Mouse (Mus musculus) megakaryocyte progenitor cell, adult 5-6 weeks (primary cell): ENCODE results near the gene Rtca. TPM values are rescaled to one million over a fixed set of nuclear protein-coding genes. Genes with fewer than 3 reads are reported as not detected.

Experiments
- ATAC-seq: replicated peaks from 2 replicates; pipeline ENCODE4 v1.8.0; 2016; ENCODE audit warnings: mild to moderate bottlenecking, moderate TSS enrichment, inconsistent platforms; ENCODE audit not compliant: poor library complexity
- total RNA-seq, 2 experiments: library from RNA; stranded (forward) in 1 of 2; stranded (reverse) in 1 of 2; fragments of 157-497, 149-512 nt in 1 of 2; fragments of 200-1000 nt in 1 of 2; gene quantifications; 2 replicates each; pipeline versions ENCODE4 v1.2.3 to v1.2.4; 2015 to 2017

The Rtca gene
- total RNA-seq, 2 experiments from 2014 or later, result 49.3 to 67.6 TPM

- no peak for ATAC-seq
Measured at GRCm38 (mm10) chr3:116477351-116477750, 30.7 kb downstream of the Rtca start.

DNA sequence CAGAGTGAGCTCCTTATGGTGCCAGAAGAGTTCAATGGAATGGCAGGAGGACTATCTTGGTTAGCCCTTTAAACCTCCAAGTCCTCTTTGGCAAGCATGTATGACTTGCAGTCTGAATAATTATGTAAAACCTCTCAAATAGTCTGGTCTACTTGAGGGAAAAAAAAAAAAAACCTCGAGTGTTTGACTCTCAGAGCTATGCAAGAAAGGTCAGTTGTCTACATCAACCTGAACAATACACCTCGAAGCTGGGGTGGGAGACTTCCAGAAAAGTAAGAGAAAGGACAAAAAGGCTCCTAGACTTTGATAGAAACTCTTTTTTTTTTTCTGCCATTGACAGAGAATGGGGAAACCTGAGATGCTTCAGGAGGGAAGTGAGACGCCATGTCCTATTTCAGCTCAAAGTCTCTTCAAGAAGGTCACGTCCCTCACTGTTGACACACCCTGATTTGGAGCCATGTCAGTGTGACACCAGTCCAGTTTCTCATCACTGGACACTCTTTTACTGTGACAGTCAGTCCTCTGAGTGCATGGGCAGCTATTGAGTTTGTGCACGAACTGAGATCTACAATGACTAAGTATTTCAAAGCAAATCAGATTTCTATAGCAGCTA lies 31.2 kb downstream of the Rtca start:
- no peak for ATAC-seq

GRCm38 (mm10) chr3:116474602-116475001 lies 33.4 kb downstream of the Rtca start:
- no peak for ATAC-seq

GRCm38 (mm10) chr3:116465709-116466108 lies 42.3 kb downstream of the Rtca start:
- ATAC-seq, result peak; percentile 91

GRCm38 (mm10) chr3:116464318-116464717 lies 43.7 kb downstream of the Rtca start:
- no peak for ATAC-seq

GRCm38 (mm10) chr3:116461053-116461452 lies 47.0 kb downstream of the Rtca start:
- ATAC-seq, result no peak

- ATAC-seq, result no peak
Measured at GRCm38 (mm10) chr3:116454529-116454928, 53.5 kb downstream of the Rtca start.

- peak; percentile 96 for ATAC-seq
Measured at GRCm38 (mm10) chr3:116450741-116451140, 57.3 kb downstream of the Rtca start.

GRCm38 (mm10) chr3:116444327-116444726 lies 63.7 kb downstream of the Rtca start:
- ATAC-seq, result no peak

- ATAC-seq, result no peak
Measured at GRCm38 (mm10) chr3:116442788-116443187, 65.2 kb downstream of the Rtca start.

- no peak for ATAC-seq
Measured at GRCm38 (mm10) chr3:116441518-116442205, 66.3 kb downstream of the Rtca start.

DNA sequence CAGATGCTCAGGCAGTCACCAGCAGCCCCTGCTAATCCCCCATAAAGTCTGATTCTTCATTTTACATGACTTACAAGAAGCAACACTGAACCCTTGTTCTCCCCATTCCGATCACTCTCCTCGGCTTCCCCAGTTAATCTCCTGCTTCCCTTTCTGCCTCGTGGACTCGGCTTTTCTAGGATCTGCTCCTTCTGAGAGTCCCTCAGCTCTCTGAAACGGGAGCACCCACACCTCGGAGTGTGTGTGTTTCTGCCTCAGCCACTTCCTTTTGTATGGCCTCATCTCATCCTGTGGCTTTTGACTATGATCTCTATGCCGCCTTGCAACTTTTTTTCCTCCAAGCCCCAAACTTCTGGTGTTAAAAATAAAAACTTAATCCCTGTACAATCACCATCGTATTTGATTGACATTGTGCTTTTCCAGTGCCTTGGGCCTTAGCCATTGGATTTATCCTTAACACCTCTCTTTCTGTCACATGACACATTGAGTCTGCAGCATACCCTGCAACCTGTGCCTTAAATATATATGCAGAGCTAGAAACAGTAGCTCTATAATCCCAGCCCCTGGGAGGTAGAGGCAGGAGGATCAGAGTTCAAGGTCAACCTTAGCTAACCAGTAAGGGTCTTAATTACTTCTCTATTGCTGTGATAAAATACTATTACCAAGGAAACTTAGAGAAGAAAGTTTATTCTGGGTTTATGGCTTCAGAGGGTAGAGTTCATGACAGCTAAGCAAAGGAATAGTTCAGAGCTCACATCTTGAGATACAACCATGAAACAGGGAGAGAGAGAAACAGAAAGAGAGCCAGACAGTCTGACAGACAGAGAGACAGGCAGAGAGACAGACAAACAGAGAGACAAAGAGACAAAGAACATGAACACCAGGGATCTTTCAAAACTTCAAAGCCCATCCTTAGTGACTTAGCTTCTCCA lies 67.7 kb downstream of the Rtca start:
- peak; percentile 48 for ATAC-seq

Other genes with a start within 250 kb of the Rtca start
- gene Cdc14a, start 84.2 kb downstream of the Rtca start, total RNA-seq (2015), result 26.7 and 28.5 TPM in 2 replicates
- gene Cdc14a, start 84.2 kb downstream of the Rtca start, total RNA-seq (2017), result 25.9 and 30.7 TPM in 2 replicates
- 16.7 and 17.8 TPM in 2 replicates for gene Dbt, start 4.9 kb upstream of the Rtca start, total RNA-seq (2015)
- gene Dbt, start 4.9 kb upstream of the Rtca start, total RNA-seq (2017), result 12.1 and 15.6 TPM in 2 replicates
- 0.05 and 0.52 TPM in 2 replicates for gene Lrrc39, start 54.8 kb upstream of the Rtca start, total RNA-seq (2015)
- 0.37 and 0.84 TPM in 2 replicates for gene Lrrc39, start 54.8 kb upstream of the Rtca start, total RNA-seq (2017)
- gene Sass6, start 86.8 kb upstream of the Rtca start, total RNA-seq (2015), result 38.0 and 39.6 TPM in 2 replicates
- gene Sass6, start 86.8 kb upstream of the Rtca start, total RNA-seq (2017), result 47.1 and 63.8 TPM in 2 replicates
- 23.4 and 40.3 TPM in 2 replicates for gene Trmt13, start 106.4 kb upstream of the Rtca start, total RNA-seq (2015)
- gene Trmt13, start 106.4 kb upstream of the Rtca start, total RNA-seq (2017), result 28.3 and 34.9 TPM in 2 replicates
- 77.9 and 81.7 TPM in 2 replicates for gene Mfsd14a, start 154.5 kb upstream of the Rtca start, total RNA-seq (2015)
- 66.0 and 72.9 TPM in 2 replicates for gene Mfsd14a, start 154.5 kb upstream of the Rtca start, total RNA-seq (2017)
- not detected in 2 replicates for gene Gm43191, start 173.1 kb upstream of the Rtca start, total RNA-seq (2015)
- not detected in 2 replicates for gene Gm43191, start 173.1 kb upstream of the Rtca start, total RNA-seq (2017)
- 42.5 and 45.9 TPM in 2 replicates for gene Slc35a3, start 204.6 kb upstream of the Rtca start, total RNA-seq (2015)
- 51.3 and 60.6 TPM in 2 replicates for gene Slc35a3, start 204.6 kb upstream of the Rtca start, total RNA-seq (2017)